Mouse (Mus musculus): ENCODE measurements around the gene Palld.

Gene Palld

GRCm38 (mm10) chr8:61774161-61774560 is 128.3 kb downstream of the Palld start:
- DNase-seq (ENCODE audit: low spot score) = no peak

- no peak for DNase-seq (ENCODE audit: low spot score)
Observed at GRCm38 (mm10) chr8:61773595-61774088, 128.8 kb downstream of the Palld start.

GRCm38 (mm10) chr8:61771328-61771727 is 131.2 kb downstream of the Palld start:
- DNase-seq (ENCODE audit: low spot score) = no peak

DNA sequence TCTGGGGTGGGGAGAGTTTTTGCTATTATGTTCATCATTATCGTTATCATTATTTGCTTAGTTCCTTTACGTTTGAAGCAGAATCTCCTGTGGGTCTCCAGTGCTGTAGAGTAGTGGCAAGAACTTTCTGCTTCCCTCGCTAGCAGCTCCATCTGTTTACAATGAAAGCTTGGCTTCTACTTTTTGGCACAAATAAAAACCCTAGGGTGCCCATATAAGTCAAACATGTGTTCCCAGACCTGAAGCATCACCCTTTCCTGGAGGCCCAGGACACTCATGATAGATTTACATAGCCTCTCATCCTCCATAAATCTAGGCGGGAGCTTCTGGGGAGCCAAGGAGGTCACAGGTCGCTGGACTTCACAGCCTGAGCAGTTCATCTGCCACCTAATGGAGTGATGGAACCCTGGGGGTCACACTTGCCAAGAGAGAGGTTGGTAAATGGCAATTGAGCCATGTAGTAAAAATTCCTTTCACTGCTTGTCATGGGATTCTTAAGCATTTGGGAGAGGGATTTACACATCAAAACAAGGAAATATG is 133.1 kb downstream of the Palld start:
- no peak for DNase-seq (ENCODE audit: low spot score)

GRCm38 (mm10) chr8:61760190-61760578 is 142.3 kb downstream of the Palld start:
- no peak for DNase-seq (ENCODE audit: low spot score)

DNA sequence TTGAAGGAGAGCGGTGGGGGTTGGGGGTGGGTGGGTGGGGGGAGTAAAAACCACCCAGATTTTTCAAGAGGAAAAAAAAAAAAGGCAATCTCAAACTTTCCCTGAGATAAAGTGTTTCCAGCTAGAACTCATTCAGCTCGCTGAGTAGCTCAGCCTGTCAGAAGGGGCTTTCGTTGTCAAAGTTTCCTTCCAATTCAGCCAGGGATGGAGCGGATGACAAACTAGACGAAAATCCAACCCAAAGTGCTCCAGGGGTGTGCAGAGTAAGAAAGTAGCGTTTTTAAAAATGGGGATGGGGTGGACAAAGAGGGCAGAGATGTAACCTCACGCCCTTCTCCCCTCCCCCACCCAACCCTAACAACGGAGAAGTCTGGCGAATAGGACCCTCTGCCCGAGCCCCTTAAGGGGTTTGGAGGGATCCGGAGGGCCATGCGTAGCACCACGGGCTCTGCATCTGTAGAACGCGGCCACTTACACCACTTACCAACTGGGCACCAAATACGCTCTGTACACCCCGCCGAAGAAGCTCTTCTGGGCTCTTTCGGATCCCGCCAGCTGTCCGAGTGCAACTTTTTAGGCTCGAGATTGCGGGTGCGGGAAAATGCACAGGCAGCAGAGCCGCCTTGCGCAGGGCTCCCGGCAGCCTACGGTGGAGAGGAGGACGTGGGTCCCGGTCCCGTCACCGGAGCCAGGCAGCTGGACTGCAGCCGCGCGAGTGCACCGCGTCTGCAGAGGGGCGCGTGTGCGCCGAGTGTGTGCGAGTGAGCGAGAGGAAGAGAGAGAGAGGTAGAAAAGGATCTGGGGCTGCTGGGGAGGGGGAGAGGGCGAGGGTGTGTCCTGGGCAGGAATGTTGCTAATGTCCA is 142.9 kb downstream of the Palld start:
- no peak for DNase-seq (ENCODE audit: low spot score)

- no peak for DNase-seq (ENCODE audit: low spot score)
Observed at GRCm38 (mm10) chr8:61758686-61759326, 143.7 kb downstream of the Palld start.

DNA sequence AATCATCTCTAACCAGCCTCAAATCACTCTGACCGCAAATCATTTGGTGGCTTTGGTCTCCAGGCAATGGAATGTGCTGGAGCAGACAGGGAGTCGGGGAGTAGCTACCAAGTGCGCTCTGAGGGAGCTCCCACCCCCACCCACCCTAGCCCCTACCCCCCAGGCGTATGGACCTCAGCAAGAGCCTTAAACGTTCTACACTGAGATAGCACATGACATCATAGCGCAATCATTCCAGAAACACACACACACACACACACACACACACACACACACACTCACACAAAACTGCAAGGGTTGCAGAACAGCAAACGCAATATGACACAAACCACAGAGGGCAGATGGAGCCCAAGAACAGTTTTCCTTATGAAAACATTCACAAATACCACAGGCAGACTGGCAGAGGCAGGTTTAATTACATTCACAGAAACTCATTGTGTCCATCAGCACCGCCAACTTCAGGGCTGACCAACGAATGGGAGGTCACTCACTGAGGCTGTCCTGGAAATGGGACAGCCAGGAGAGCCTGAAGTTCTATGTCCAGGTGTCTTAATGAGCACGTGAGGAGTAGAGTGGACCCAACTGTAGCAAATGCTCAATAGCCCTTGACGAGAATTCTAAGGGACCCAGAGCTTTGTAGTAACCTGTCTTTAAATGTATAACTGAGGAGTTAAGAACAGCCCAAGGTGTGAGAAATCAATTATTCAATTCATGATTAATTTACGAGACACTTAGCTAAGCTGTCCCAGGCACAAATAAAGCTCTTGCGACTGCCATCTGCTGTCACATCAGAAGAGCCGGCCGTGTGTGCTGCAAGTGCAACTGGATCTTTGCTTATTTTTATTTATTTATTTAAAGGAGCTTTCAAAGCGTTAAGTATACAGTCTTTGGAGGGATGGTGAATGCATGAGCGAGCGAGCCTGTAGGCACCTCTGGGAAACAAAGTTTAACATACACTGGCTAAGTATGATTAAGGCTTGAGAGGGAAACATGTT is 145.2 kb downstream of the Palld start:
- DNase-seq (ENCODE audit: low spot score) = no peak

DNA sequence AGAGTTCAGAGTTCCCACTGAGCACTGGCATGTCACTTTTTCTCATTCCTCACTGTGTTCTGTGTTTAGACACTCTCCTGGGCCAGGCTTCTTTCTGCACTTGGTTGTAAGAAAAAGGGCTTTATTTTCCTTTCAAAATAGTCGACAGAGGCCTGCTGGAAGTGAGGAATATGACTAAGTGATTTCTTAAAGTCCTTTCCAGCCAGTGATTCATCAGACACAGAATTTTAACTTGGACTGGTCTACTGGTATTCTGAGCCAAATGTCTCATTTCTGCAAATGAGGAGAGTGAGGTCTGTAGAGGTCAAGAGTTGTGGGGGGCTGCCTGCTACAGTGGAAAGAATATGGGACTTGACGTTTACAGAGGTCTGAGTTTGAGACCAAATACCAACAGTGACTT is 147.3 kb downstream of the Palld start:
- DNase-seq (ENCODE audit: low spot score) = no peak

- no peak for DNase-seq (ENCODE audit: low spot score)
Observed at GRCm38 (mm10) chr8:61747070-61747469, 155.4 kb downstream of the Palld start.

DNA sequence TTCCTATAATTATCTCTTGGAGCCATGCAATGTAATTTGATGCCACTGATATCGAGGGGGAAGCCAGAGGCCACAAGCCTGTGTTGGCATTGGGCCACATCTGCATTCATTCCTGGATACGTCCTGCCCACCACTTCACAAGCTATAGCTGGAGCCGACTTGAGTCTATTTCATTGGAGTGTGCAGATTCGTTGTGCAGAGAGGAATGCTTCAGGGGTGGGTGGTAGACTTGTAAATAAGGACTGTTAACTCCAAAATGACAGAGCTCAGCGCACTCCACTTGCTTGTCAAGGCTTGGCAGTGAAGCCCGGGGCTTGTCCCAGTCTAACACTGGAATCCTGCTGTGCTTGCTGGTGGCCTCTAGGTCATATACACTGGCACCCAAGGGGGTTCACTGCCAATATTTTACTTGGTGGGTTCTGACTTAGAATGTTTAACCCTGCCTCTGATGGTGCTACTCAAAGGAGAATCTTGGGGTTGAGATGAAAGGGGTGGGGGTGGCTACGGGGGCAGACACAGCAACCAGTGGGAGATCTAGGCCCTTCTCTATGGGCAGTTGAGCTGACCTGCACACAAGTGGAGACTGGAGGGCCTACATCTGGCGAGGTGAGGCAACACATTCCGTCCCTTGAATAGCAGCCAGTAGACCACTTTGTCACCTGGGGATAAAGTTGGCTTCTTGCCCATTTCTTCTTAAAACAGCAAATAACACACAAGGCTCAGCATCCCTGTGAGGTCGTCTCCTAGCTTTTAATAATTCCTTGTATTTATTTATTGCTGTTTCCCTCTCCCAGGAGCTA is 157.1 kb downstream of the Palld start:
- DNase-seq (ENCODE audit: low spot score) = no peak

DNA sequence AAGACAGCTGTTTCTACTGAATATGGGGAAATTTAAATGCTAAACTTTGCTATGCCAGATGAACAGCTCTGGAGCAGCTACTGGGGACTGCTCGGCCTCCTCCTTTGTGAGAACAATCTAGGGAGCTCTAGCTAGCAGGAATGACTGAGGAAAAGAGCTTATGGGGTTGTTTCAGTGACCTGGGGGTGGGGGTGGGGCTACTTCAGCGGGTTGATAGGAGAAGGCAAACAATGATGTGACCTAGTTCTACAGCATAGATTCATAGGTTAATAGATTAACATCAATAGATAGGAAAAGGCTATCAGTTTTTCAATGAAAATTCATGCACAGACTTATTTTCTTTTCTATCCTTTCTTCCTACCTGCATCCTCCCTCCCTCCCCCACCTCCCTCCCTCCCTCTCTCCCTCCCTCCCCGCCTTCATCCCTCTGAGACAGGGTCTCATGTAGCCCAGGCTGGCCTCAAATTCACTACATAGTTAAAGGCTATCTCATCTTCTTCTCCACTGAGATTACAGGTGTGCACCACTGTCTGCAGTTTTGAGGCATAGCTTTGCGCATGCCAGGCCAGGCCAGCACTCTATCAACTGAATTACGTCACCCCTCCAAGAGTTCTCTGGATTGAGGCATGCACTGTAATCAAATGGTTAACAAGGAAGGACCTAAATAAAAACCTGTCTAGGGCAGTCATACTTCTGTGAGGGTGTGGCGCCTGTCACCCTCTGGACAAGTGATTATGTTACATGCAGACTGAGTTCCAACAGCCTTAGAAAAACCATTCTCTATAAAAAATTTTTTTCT is 158.5 kb downstream of the Palld start:
- no peak for DNase-seq (ENCODE audit: low spot score)

- DNase-seq (ENCODE audit: low spot score) = no peak
Observed at GRCm38 (mm10) chr8:61737465-61737864, 165.0 kb downstream of the Palld start.

GRCm38 (mm10) chr8:61736739-61737243 is 165.7 kb downstream of the Palld start:
- DNase-seq (ENCODE audit: low spot score) = no peak

- DNase-seq (ENCODE audit: low spot score) = no peak
Observed at GRCm38 (mm10) chr8:61736117-61736516, 166.4 kb downstream of the Palld start.

DNA sequence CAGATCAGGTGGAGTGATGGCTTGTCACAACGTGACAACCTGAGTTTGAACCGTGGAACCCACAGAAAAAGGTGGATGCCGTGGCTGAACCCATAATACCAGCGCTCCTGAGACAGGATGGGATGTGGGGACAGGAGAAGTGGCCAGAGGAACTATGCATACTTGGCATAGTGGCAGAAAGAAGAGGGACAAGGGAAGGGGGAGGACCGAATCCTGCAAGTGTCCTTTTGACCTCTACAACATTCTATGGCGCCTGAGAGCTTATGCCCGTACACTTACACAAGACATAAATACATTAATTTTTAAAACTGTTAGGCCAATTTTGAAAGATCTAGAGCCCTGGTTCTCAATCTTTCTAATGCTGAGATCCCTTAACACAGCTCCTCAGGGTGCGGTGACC is 168.3 kb downstream of the Palld start:
- DNase-seq (ENCODE audit: low spot score) = no peak

GRCm38 (mm10) chr8:61732184-61732583 is 170.3 kb downstream of the Palld start:
- DNase-seq (ENCODE audit: low spot score) = no peak

DNA sequence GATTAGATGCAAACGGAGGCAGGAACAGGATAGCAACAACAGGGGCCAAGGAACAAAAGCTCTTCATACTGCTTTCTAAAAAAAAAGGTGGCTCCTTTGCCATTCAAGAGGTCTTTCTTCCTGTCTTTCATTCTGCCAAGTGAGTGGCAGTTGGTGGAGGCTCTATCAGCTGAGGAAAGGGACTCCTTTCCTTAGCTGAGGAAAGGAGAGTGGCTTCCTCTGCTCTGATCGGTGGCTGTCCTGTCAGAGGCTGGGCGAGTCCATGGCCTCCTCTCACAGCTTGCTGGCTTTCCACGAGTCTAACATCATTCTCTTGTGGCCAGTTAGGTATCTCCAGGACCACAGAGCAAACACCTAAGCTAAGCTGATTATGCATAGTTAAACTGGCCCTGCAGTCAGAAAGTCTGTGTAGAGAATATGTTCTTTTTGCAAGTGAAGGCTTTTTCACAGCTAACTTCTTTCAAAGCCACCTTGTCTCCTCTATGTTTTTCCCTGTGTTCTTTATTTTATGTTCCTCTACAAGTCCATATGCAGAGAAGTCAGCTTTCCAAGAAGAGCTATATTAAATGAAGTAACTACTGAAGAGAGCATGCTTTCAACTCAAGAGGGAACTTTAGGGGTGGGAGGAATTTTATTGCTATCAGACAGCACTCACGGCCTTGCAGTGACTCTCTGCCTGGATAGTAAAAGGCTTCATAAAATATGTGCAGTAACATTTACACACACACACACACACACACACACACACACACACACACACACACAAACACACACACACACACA is 171.0 kb downstream of the Palld start:
- no peak for DNase-seq (ENCODE audit: low spot score)

- no peak for DNase-seq (ENCODE audit: low spot score)
Observed at GRCm38 (mm10) chr8:61730669-61731068, 171.8 kb downstream of the Palld start.

All from spleen, adult 12 weeks (tissue).